Mouse (Mus musculus) lung, postnatal 36 days (tissue): ENCODE data around the gene Ndc80.
"Not testable (repeated sequence)": the region's sequence is repeated elsewhere in the genome, so short reads cannot be mapped to it uniquely, and the experiment has no call there.

ENCODE experiments used
- DNase-seq: peaks from one replicate; pipeline ENCODE4 v3.0.0; 2022; ENCODE audit warnings: mixed read lengths

Ndc80 gene

GRCm38 (mm10) chr17:71526711-71527564 lies at the start of gene Ndc80:
Gene Ndc80 (minus strand): TSS chr17:71526857.
- DNase-seq = peak; percentile 96

GRCm38 (mm10) chr17:71561631-71562030 lies 35.0 kb upstream of the Ndc80 start:
- DNase-seq = peak; percentile 69

GRCm38 (mm10) chr17:71552901-71553300 lies 26.2 kb upstream of the Ndc80 start:
- DNase-seq = no peak

DNA sequence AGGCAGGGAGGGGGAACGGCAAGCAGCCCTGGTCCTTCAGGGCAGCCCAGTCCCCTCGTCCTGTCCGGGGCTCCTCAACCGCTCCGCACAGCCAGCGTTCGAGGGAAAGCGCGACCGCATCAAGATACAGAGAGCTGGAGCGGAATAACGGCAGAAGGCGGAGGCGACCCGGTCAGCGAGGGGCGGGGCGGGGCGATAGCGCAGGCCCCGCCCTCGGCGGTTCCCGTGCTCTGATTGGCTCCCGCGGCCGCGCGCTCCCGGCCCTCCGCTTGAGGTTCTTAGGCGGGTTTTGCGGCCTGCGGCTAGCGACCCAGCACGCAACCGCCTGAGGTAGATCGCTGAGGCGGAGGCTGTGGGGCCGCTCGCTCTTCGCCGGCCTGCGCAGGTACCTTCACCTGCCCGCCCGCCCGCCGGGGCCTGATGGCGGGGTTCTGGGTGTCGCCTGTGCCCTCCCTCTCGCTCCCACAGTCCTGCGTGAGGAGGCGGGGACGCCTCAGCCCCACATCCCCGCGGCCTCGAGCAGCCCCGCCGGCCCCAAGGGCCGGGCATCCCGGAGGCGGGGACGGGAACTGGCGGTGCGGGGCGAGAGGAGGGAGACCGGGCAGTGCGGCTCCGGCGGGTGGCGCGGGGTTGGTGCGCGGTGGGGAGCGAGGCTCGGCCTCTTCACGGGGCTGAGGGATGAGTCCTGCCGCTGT lies 25.2 kb upstream of the Ndc80 start, which contains the start of gene Spdya:
Spdya (plus strand) TSS at position 305 of the 695 bp plus-strand sequence.
- DNase-seq = peak; percentile 88

- no peak for DNase-seq
These were observed 24.7 kb upstream of the Ndc80 start for GRCm38 (mm10) chr17:71551350-71551749.

GRCm38 (mm10) chr17:71548586-71548985 lies 21.9 kb upstream of the Ndc80 start:
- DNase-seq = peak; percentile 34

GRCm38 (mm10) chr17:71537164-71537563 lies 10.5 kb upstream of the Ndc80 start:
- no peak for DNase-seq

DNA sequence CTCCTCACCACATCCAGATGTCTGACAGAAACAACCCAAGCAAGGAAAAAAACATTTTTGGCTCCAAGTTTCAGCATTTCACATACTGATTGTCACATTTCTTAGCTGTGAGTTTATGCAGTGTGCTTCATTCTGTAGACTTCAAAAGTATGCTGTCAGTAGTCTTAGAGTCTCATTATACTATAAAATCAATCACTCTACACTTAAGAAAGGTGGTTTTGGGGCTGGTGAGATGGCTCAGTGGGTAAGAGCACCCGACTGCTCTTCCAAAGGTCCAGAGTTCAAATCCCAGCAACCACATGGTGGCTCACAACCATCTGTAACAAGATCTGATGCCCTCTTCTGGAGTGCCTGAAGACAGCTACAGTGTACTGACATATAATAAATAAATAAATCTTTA lies 8.9 kb upstream of the Ndc80 start:
- not testable (repeated sequence) for DNase-seq

DNA sequence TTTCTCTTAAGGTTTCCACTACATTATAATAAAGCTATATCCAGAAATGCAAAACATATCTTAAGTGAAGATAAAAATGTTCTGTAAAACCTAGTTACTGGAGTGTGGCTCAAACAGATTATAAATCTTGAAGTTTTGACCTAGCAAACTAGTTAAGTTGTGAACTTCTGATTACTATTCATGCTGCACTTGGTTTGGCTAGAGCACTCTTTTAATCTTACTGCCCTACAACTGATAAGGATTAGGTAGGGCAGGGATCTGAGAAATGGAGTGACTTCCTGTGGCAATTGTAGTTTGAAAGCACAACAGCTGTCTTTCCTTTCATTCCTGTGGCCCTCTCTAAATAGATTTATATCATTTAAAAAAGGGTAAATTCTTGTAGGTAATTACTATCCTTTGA lies 1.4 kb upstream of the Ndc80 start:
- DNase-seq = no peak

GRCm38 (mm10) chr17:71526302-71526708 lies 352 bp downstream of the Ndc80 start:
- DNase-seq = no peak

DNA sequence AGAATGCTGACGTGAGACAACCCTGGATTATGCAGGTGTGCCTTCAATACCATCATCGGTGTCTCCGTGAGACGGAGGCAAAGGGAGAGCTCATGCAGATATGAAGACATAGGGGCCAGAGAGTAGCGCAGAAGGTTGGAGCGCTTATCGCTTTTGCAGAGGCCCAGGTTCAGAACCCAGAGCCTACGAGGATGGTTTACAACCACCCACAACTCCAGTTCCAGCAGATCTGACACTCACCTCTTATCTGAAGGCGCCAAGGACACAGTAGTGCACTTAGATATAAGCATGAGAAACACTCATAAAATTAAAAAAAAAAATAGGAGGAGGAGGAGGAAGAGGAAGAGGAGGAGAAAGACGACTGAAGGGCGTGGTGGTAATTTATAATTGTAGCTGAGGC lies 16.4 kb downstream of the Ndc80 start:
- no peak for DNase-seq

DNA sequence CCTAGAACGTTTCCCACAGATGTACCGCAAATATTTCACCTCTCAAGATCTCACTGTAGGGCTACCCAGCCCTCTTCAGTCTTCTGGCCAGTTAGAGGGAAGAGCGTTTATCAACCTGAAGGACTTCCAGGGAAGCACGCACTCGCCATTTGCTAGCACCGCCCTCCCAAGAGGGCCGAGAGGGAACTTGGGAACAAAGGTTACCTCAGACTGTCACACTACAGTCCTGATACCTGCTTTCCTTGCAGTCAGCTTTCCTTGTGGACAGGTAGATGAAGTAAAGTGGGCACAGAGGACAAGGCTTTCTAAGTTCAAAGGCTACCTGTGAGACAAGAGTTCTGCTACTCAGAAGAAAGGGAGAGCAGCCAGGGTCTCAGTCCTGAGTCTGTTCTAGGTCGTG lies 19.8 kb downstream of the Ndc80 start:
- DNase-seq = no peak

GRCm38 (mm10) chr17:71495784-71496183 lies 30.9 kb downstream of the Ndc80 start:
- no peak for DNase-seq

- DNase-seq = no peak
These were observed 35.3 kb downstream of the Ndc80 start for GRCm38 (mm10) chr17:71491332-71491686.

- DNase-seq = peak; percentile 44
These were observed 35.9 kb downstream of the Ndc80 start for GRCm38 (mm10) chr17:71490666-71491331.

GRCm38 (mm10) chr17:71489703-71490461 lies 36.8 kb downstream of the Ndc80 start:
- DNase-seq = peak; percentile 28

GRCm38 (mm10) chr17:71486231-71486851 lies 40.3 kb downstream of the Ndc80 start:
- peak; percentile 51 for DNase-seq

DNA sequence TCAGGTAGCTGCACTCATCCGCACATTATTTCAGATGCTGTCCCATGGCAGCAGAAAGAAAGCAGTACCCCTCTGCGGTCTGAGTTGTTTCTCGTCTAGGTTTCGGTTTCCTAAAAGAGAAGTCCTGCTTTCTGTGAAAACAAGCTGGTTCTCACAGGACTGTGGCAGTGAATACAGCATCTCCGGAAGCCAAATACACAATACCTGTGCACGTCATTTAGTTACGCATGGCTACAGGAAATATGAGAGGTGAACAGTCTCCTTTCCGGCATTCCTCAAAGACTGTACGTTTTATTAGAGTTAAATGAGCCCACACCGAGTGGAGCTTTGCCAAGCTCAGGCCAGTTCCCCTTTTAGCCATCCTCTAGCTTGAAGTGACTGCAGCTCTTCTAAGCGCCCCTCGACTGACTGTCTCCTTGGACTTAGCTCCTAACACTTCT lies 40.8 kb downstream of the Ndc80 start:
- peak; percentile 61 for DNase-seq

- no peak for DNase-seq
These were observed 41.9 kb downstream of the Ndc80 start for GRCm38 (mm10) chr17:71484711-71485110.

GRCm38 (mm10) chr17:71483418-71484060 lies 43.1 kb downstream of the Ndc80 start:
- DNase-seq = no peak

DNA sequence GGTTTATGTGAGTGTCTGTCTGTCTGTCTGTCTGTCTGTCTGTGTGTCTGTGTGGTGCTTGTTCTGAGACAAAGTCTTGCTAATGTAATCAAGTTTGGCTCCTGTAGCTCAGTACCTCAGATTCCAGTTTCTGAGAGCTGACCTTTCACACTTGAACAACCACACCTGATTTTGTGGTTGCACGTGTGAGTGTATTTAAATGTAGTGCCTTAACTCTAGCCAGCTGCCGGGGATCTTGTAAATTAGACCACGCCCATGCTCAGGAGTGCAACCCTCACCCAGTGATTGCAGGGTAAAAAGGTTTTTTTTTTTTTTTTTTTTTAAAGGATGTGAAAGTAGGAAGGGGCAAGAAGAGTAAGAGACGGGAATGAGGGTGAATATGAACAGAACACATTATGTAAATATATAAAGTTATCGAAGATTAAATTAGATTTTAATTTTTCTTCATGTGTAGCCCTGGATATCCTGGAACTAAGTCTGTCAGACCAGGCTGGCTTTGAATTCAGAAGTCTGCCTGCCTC lies 47.2 kb downstream of the Ndc80 start:
- peak; percentile 80 for DNase-seq
